Mouse (Mus musculus) liver, embryonic 14.5 days (tissue): ENCODE measurements around the gene Ldhd.

ENCODE experiments used
- CTCF ChIP-seq: IDR thresholded peaks from 2 replicates; pipeline ENCODE4 v1.5.1; 2016; ENCODE audit warnings: antibody characterized with exemption, low read depth, control low read depth
- EP300 ChIP-seq: IDR thresholded peaks from 2 replicates; pipeline ENCODE4 v1.6.1; 2016; ENCODE audit warnings: antibody characterized with exemption, low read depth

DNA sequence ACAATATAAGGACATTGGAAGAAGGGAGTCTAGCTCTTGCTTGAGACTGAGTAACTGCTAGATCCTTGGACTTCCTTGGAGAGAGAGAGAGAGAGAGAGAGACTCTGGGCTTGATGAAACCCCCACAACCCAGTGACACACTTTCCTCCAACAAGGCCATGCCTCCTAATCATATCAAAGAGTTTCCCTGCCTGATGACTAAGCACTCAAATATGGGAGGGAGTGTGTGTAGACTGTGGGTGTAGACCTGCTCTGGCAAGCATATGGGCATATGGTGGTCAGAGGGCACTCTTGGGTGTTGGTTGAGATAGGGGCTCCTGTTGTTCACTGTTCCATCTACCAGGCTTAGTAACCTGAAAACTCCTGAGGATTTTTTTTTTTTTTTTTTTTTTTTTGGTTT, 7.9 kb upstream of the Ldhd start:
- TF ChIP-seq EP300, result no peak
- TF ChIP-seq CTCF, result no peak
